Mouse (Mus musculus): ENCODE data around the gene Grap2.

Gene Grap2

DNA sequence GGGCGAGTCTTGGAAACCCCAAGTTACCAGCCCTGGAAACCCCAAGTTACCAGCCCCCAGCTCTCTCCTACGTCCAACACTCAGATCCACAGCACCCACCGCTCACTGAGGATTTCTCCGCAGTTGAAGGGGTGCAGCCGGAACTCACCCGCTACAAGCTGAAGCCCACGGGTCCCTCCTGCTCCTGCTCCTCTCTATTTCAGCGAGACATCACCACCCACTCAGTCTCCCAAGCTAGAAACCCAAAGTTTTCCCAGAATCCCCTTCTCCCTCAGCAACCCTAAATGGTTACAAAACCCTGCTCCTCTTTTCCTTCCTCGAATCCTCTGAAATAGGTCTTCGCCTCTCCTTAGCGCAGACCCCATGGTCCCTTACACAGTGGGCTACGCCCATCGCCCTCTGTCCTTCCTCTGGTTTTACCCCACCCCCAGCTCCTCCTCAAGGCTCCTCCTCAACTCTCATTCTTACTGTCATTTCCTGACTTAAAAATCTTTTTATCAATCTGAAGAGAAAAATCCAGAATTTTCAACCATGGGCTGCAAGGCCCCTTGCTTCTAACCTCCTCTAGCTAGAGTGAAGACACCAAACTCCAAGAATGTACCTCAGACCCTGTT lies 60.0 kb downstream of the Grap2 start:
- in situ Hi-C loops (cut with MboI, MseI), result loop anchor here (5.0 kb wide), 1 partner anchor 65 kb away; no protein-coding TSS in a partner anchor

DNA sequence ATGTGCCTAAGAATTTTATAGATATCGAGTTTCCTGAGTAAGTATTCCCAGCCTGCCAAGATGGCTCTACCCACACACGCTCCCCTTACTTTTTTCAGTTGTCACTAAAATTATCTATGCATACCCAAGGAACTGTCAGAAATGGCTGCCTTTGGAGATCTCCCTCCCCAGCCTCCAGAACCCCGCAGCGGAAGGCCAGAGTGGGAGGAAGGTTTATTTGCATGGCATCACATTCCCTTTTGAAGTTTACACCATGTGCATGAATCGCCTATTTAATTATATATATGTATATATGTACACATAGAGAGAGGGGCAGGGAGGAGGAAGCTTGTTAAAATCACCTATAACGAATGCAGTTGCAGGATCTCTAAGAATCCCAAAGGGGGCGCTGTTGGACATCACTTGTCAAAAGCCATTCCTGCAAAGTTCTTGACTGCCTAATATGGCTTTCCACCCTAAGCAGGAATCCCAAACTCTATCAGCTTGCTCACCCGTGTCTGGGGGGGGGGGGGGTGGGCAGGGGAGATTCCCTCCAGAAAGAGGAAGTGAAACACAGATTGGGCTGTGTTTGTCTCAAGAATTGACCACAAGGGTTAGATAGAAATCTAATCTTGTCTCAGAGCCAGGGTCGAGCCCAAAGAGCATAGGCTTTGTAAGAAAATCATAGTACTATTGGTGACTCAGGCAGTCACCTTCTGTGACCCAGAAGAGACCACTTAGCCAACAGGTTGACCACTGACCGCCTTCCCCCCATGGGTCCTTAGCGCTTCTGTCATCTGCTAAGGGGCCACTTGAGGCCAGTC lies 62.2 kb downstream of the Grap2 start:
- in situ Hi-C loops (cut with MboI, MseI), result loop anchor here (5.0 kb wide), 1 partner anchor 63 kb away; no protein-coding TSS in a partner anchor

GRCm38 (mm10) chr15:80636757-80637372 lies 64.5 kb downstream of the Grap2 start:
- in situ Hi-C loops (cut with MboI, MseI), result no loop called here

GRCm38 (mm10) chr15:80639071-80639702 lies 66.8 kb downstream of the Grap2 start:
- in situ Hi-C loops (cut with MboI, MseI), result no loop called here

DNA sequence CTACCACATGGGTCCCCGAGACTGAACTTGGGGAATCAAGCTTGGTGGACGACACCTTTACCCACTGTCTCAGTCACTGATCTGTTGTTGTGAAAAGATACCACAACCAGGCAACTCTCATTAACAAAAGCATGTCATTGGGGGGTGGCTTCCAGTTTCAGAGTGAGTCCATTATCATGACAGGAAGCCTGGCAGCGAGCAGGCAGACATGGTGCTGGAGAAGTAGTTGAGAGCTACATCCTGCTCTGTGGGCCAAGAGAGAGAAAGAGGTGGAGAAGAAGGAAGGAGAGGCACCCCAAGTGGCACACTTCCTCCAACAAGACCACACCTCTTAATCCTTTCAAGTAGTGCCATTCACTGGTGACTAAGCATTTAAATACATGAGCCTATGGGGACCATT lies 67.5 kb downstream of the Grap2 start:
- in situ Hi-C loops (cut with MboI, MseI), result no loop called here

GRCm38 (mm10) chr15:80641702-80642435 lies 69.5 kb downstream of the Grap2 start:
- in situ Hi-C loops (cut with MboI, MseI), result no loop called here

DNA sequence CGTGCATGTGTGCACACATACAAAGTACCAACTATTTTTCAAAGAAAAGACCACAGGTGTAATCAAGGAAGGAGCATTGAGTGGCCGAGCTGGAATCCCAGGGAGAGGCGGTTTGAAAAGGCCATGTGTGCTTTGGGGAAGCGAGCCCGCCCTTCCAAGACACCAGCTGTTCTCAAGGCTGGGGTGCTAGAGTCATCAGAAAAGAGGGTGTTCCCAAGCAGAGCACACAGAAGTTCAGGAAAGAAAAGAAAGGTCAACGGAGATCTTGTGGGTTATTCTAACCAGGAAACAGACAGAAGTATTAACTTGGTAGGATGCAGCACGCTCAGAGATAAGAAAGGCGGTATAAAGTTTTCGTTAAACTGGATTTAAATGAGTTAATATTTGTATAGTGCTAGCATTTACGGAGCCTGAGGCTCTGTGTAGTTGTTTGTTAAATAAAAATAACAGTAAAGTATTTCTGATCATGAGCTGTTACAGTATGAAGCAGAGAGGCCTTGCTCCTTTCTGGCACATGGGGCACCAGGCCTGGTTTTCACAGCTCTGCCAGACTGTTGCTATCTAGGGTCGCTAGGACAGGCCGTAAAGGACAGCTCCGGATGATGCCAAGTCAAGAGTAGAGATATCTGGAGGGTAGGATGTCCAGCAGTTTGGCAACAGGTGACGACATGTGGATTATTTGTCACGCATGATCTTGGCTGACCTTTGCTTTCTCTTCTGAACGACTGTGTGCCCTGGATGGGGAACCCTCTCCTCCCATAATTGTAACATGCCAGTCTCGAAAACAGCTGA lies 72.8 kb downstream of the Grap2 start:
- in situ Hi-C loops (cut with MboI, MseI), result loop anchor here (5.0 kb wide), 1 partner anchor 37 kb away; no protein-coding TSS in a partner anchor

GRCm38 (mm10) chr15:80648977-80649606 lies 76.7 kb downstream of the Grap2 start:
- in situ Hi-C loops (cut with MboI, MseI), result loop anchor here (5.0 kb wide), 1 partner anchor 33 kb away; no protein-coding TSS in a partner anchor

- in situ Hi-C loops (cut with MboI, MseI), result no loop called here
Observed at GRCm38 (mm10) chr15:80650412-80650811, 78.0 kb downstream of the Grap2 start.

DNA sequence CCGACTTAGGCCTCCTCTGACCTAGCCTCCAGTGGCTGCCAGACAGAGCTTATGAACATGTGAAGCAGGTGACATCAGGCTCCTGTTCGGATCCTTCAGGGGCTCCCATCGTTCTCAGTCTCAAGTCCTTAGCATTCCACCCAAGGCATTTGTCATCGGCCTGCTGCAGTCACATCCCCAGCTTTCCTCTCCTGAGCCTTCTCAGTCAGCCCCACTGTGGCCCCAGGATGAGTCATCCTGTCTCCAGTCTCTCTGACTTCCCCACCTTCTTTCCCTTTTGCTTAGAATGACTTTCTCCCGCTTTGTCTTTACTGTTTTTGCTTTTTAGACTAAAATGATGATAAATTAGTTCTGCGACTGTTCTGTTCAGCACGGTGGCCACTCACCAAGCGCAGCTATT lies 81.5 kb downstream of the Grap2 start:
- in situ Hi-C loops (cut with MboI, MseI), result no loop called here

GRCm38 (mm10) chr15:80658815-80659471 lies 86.5 kb downstream of the Grap2 start:
- in situ Hi-C loops (cut with MboI, MseI), result no loop called here

DNA sequence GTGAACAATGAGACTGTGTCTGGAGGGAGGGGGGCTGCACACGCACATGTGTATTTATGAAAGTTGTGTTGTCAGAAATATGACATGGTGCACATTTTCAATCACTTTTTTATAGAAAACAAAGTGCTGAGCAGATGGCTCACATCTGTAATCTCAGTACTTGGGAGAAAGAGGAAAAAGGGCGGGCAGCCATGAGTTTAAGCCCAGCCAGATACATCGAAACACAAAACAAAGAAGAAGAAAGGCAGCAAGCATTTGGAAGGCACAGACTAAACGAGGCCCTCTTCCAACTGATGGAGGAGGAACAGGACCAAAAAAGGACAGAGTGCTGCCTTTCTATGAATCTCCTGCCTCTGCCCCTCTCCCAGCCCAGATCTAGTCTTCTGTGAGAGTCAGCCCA lies 88.6 kb downstream of the Grap2 start:
- in situ Hi-C loops (cut with MboI, MseI), result no loop called here

GRCm38 (mm10) chr15:80664444-80664843 lies 92.0 kb downstream of the Grap2 start:
- in situ Hi-C loops (cut with MboI, MseI), result no loop called here

- in situ Hi-C loops (cut with MboI, MseI), result no loop called here
Observed at GRCm38 (mm10) chr15:80671295-80672252, 99.2 kb downstream of the Grap2 start, which contains the start of gene Fam83f. Gene Fam83f (plus strand): TSS chr15:80671847.

- in situ Hi-C loops (cut with MboI, MseI), result no loop called here
Observed at GRCm38 (mm10) chr15:80672810-80673209, 100.4 kb downstream of the Grap2 start.

DNA sequence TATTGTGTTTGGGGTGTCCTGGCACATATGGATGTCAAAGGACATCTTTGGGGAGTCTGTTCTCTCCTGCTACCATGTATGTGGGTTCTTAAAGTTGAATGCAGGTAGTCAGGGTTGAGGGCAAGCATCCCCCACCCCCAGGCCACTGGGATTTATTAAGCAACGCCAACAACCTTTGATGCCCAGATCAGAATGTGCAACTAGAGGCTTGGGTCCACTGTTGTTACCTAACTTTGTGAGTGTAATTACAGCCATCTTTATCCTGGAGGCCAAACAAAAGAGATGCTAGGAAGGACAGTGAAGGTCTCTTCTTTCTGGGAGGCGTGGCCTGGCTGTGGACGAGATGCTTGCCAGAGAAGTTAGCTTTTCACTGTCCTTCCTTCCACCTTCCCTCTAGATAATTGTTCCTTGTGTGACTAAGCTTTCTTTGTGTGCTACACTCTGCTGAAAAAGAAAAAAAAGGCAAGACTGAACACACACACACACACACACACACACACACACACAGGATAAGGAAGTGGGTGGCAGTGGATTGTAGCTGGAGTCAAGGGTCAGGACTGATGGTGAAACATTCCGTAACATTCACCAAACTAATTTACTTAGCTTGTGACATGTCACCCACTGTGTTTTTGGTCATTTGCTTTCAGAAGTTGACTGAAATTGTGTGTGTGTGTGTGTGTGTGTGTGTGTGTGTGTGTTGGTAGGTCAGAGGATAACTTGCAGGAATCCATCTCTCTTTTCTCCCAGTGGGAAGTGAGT lies 101.1 kb downstream of the Grap2 start:
- in situ Hi-C loops (cut with MboI, MseI), result no loop called here

DNA sequence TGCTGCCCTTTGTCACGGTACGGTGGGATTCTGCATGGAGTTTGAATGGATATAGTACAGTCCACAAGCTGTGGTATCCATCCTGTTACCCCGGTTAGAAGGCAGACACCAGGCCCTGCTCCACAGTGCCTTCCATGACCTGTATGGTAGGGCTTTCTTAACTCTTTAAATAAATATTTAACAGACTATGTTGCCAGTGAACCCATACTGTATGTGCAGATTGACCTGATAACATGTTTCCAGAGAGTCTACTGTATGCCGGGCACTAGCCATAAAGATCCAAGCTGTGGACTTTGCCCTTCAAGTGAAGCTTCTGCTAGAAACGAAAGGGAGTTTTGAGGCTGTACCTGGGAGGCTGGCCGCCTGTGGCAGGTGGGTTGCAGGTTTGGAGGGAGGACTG lies 102.3 kb downstream of the Grap2 start:
- in situ Hi-C loops (cut with MboI, MseI), result no loop called here
